Mouse (Mus musculus) CD4-positive, CD25-positive, alpha-beta regulatory T cell, adult 2 months (primary cell): ENCODE measurements around the gene Pax5.
"Not testable (repeated sequence)": the region's sequence is repeated elsewhere in the genome, so short reads cannot be mapped to it uniquely, and the experiment has no call there.

Experiments used
- DNase-seq: peaks from one replicate; pipeline ENCODE4 v3.0.0-alpha.2; 2012; ENCODE audit warnings: low read depth, low spot score

Pax5 gene

DNA sequence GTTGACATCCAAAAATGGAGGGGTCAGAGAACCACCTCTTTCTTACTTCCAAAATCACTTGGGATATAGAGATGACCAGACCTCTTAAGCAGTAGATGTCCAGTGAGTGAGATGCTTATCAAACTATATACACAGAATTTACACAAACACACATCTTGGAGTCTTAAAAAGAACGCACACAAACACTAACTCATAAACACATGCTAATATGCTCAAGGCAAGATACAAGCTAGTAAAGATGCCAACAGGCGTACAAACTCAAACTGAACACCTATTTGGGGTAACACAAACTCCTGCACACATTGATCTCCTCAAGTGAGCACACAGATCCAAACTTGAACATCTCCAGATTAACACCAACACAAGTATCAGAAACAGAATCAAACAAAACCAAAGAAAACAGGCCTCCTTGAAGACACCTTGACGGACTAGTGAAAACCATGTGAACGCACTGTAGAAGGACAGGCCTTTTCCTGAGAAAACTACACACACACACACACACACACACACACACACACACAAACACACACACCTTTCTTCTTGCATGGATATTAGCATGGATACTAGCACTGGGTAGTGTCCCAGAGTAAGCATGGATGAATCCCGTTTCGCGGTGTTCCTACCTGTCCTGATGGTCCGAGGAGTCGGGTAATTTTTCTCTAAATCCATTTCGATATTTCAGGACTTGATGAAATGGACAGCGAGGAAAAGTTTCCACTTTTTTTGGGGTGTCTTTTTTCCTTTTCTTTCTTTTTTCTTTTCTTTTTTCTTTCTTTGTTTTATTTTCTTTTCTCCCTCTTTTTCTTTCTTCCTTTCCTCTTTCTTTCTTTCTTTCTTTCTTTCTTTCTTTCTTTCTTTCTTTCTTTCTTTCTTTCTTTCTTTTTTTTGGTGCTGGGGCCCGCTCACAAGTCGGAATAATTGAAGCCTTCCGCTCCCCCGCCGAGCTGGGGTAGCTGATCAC, at the start of gene Pax5:
Pax5 (minus strand) TSS at position 748 of the 961 bp plus-strand sequence.
- DNase-seq: no peak

DNA sequence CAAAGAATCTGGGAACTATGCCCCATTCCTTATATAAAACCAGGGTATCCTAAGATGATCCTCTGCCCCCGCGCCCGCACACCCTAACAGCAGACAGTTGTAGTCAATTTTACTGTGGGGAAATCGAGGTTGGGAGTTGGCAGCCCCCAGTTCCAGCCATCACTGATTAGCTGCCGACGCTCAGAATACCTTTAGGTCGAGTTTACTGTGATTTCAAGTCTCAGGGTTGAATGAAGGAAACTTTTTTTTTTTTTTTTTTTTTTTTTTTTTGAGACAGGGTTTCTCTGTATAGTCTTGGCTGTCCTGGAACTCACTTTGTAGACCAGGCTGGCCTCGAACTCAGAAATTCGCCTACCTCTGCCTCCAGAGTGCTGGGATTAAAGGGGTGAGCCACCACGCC, 46.8 kb upstream of the Pax5 start:
- DNase-seq: not testable (repeated sequence)

DNA sequence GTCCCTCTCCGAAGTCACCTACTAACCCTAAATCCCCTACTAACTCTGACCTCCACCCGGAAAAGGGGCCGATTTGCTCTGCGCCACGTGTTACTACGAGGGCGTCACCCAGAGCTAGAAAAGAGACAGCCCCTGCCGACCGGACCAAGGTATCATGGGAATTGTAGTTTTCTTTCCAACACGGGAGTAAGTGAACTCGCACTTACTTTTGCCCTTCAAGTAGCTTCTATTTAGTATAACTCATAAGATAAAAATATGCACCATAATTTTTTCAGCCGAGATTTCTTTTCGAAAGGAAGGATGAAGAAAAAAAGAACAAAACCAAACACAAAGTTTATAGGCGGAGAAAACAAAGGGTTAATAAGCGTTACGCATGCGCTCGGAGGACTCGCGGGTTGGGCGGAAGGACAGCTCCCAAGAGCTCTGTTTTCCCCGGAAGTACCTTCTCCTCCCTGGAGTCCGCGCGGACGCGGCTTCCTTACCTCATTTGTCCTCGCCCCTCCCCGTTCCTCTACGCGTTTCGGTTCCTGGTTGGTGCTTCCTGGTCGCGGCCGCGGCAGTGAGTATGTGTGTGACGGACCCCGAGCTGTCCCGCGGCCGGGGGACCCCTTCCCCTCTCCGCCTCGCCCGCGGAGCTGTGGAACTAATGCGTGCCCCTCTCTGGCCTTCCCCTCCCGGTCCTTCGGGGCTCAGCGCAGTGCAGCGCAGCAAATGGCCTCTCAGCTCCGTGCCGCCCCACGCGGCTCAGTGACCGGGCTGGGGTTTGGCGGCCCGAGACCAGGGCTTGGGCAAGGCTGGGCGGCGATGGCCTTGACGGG, 46.1 kb upstream of the Pax5 start:
- DNase-seq: peak; percentile 93

DNA sequence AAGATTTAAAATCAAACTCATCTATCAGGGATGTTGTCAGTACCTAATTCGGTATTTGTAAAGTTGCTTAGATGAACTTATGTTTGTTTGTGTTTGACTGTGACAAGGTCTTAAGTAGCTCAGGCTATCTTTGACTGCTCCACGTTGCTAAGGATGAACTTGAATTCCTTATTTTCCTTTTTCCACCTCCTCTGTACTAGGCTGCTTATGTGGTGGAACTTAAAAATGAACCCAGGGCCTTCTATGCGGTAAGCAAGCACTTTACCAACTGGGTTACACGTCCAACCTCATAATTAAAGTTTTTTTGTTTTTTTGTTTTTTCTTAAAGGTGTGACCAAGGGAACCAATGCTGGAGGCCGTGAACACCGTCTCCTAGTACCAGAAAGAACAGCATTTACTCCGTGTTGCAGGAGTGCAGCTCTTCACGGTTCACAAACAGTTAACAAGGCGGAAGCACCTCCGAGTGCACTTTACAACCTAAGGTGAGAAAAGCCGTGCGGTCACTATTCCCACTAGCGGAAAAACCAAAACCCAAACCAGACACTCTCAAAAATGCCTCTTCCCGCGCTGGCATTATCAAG, 45.4 kb upstream of the Pax5 start, which contains the start of gene Zcchc7:
Zcchc7 (plus strand) TSS at position 325 of the 581 bp plus-strand sequence.
- DNase-seq: no peak

DNA sequence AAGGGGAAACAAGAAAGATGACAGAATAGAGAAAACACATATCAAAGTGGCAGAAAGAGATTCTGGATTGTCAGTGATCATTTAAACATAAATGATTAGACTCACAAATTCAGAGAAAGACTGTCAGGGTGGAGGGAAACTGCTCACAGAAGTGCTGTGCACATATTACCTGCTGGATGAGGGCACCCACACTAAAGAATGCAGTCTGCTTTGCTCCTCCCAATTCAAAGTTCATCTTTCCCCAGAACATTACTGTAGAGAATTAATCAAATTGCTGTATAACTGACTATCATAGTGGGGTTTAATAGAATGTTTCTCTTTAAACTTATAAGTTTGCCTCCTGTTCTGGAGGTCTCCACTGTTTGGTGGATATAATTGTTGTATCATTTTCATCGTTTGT, 30.2 kb upstream of the Pax5 start:
- DNase-seq: no peak

DNA sequence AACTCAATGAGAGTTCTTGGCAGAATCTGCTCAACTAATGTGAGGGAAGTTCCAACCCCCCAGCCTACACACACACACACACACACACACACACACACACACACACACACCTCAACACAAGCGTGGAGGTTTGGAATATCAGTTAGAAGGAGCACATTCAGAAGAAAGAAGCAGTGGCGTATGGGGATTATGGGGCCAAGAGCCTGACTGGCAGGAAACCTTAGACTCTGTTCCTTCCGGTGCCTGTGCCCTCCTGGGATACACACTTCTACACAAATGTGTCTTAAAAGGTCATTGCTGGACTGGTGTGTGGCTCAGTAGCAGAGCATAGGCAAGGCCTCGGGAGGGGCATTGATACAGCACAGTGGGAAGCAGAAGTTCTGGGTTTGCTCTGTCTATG, 10.9 kb upstream of the Pax5 start:
- no peak for DNase-seq

DNA sequence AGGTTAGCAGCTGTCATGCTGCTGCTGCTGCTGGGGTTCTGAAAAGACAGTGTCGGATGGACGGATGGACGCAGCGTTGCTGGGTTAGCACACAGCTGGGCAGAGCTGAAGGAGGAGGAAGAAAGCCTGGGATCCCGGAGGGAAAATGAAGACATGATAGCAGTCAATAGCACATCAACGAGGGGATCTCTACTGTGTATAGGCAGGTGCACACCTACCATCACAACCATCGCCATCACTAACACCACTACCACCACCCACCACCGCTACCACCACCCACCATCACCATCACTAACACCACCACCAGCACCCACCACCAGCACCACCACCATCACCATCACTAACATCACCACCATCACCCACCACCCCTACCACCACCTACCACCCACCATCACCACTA, 9.8 kb upstream of the Pax5 start:
- DNase-seq: no peak

DNA sequence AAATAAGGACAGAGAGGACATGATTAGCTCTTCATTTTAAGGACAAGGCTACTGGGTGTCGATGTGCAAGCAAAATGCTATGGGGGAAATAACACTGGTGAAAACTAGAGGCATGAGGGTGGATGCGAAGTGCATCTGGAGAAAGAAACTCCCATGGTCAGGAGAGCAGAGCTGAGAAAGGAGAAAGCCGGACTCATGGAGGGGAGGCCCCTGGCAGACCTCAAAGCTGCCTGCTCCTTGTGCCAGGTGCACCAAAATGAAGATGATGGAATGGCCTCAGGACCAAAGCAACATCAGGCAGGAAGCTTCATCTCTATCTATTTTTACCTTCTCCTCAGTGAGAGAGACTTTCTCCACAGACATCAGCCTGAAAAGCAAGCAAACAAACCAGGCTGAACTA, 7.4 kb upstream of the Pax5 start:
- no peak for DNase-seq

DNA sequence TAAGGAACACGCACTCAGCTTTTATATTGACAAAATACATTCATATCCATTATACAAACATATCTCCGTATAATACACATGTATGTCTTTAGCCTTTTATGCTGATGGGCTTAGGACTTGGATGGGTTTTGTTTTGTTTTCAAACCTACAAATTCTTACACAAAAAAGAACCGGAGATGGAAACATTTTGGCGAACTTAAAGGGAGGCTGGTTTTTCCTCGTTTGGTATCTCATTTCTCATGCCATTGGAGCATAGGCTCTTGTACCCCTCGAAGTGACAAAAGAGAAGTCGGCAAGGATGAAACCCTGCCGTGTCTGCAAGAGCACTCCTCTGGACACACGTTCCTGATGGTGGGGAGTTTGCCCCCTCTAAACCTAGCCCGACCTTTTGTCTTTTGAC, 6.1 kb upstream of the Pax5 start:
- no peak for DNase-seq

DNA sequence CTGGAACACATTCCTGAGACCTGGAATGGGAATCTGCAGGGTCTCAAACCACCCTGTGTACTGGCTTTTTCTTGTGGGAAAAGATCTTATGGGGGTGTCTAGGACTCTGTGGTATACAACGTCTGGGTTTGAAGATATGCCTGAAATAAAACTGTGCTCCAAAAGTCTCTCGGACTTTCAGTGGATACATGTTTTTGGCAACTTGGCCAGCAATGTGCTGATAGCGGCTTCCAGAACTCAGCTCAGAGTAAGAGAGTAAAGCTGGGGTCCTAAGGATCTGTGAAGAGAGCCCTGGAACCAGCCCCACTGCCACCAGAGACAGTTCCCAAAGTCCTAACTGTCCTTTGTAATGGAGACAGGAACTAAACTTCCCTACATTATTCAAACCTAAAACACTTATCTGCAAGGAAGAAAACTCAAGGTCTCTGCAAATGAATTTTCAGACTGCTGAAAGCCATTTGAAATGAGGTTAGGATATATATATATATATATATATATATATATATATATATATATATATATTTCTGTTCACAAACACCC, 5.4 kb upstream of the Pax5 start:
- DNase-seq: no peak

DNA sequence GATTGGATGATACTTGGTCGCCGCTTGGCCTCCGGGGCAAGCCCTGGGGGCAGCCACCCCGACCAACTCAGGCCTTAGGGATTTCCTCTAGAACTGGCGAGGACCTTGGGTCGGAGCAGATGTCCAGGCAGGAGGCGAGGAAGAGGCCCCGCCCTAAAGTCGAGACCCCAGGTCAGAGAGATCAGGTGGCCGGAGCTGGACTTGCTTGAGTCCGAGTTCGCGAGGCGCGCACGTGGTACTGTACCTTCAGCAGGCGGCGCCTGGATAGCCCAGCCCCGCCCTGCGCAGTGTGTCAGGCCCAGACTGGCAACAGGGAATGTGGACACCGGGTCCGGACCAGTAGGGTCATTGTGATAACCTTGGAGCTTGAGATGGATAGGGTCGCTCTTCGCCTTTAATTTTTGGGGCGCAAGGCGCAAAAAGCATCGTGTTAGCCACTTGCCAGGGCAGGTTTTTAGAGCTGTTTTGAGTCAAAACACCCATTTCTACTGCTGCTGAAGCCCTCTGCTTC, 3.9 kb upstream of the Pax5 start:
- no peak for DNase-seq

DNA sequence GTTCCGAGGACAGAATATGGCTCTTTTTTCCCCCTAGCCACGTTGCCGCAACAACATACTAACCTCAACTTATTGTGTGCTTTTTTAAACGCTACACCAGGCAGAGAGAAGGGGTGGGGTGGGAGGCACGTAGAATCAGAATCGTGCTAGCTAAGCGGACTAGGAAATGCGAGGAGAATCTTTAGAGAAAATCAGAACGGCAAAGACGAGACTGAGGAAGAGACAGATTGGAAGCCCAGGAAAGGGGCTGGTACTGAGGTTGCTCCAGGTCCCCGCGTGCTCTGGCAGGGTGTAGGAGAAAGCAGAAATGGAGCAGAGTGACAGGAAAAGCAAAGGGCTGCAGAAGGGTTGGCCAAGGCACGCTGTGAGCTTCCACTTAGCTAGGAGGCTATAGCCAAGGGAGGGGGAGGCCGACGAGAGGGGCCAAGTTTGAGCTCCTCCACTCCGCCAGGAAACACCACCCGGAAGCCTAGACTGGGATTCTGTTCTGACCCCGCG, 3.3 kb upstream of the Pax5 start:
- no peak for DNase-seq

DNA sequence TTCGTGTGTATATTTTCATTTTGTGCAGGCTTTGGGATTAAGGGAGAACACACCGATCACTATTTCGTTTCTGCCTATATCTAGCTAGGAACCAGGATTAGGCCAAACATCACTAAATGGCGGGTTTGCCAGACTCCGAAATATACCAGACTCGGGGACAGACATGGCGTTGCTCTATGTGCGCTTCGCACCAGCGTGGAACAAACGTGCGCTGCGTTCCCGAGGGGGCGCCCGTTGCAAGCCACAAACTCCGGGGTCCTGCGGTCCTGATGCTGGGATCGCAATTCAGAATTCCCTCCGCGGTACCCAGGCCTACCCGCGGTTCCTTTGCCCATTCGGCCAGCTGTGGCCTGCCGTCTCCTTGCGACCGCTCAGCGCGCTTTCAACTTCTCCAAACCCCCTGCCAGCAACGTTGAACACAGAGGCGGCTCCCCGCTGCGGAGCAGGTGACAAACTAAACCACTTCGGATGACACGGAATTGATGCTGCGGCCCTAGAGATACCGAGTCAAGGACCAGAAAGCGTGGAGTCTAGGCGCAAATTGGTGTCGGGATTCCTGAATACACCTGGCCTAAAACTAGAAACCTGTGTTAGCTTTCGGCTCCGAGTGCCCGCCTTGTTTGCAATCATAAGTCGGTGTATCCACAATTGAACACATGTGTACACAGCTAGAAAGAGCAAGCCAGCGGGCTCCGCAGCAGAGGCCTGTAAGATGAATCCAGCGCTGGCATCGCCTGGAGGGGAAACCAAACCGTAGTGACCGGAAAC, 2.7 kb upstream of the Pax5 start:
- DNase-seq: no peak

DNA sequence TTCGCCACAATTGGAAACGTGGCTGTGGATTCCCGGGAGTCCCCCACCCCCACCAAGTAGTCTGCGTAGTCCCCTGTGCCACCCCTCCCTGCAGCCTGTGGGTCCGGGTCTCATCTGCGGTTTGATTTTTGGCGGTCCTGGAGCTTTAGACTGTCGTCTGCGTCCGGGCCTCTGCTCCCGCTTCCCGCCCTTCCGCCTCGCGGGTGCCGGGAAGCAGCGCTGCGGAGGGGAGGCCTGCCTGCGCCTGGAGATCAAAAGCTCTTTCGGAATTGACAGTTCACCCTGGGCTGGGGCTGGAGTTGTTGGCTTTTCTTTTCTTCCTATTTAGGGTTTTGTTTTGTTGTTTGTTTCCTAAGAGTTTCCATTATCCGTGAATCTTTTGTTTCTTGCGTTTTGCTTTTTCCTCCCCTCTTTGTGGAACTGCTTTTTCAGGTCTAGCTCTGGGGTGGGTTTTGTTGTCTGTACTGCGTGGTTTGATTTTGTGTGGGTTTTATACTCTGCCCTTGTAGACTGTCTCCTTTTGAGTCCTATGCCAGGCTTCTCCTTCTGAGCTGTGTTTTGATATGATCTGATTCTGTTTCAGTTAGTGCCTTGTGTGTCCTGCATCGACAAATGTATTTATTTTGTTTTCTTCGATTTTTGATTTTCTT, 1.9 kb upstream of the Pax5 start:
- DNase-seq: no peak

DNA sequence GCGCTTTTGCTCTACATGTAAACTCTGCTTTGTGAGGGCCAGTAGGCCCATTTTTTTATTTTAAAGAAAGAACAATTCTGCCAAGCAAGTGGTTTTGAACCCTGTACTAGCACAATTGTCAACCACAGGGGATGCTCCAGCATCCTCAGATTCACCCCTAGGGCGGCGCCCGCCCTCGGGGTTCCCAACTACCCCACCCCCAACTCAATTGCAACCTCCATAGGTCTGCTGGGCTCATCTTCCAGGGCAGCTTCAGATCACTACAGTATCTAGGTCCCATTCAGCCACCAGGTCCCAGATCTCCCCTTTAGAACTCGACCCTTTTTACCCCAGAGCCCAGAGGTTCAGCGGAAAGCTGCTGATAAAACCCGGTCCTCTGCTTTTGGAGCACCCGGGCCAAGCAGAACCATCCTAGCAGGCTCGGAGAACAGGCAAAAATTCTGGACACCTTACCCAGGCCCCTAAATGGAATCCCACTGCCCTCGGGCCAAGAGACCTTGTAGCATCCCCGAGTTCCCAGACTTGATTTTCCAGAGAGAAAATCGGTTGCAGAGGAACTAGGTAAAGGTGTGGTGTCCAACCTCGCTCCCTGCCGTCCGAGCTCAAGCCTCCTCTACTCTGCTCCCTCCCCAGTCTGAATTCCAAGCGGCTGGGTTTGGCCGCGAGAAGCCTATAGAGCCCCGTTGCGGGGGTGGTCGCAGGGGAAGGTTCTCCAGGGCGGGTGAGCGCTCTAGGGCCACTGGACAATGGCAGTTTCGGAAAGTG, 1.0 kb upstream of the Pax5 start:
- DNase-seq: no peak

DNA sequence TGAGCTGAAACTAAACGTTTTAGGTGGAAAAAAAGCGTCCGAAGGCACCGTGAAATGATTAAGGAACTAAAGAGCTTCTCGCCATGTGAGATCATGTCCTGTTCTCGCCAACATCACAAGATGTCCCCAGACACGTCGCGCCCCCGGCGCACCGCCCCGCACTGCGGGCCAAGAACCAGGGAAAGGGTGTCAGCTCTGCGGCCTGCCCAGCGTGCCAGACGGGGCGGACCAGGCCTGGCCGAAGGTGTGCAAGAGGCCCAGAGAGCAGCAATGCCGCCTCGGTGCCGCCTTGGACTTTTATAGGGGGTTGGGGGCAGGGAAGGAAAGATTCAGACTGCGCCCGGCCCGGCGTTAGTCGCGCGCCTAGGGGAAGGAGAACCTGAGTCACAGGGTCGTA, 412 bp upstream of the Pax5 start:
- DNase-seq: no peak

DNA sequence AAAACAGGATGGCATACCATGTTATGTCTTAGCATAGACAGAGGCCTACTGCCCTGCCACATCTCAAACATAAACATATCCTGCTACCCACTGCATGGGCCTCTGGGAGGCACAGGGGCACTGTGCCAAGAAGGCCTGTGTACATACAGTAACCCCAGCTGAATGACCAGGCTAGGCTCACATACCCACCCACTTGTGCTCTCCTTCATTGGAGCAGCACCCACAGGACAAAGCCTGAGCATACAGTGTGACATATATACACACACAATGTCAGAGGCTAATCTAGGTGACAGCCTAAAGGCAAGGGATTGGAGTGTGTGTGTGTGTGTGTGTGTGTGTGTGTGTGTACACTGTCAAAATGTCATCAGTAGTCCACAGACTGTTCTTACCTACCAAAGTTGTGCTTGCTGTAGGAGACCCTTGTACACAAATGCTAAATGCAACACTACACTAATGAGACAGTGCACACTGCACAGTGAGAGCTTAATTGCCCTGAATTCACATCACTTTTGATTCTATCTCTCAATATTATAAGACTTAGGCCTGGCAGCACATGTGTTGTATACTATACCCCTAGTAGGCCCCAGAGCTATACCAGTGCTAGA, 1.1 kb downstream of the Pax5 start:
- no peak for DNase-seq

DNA sequence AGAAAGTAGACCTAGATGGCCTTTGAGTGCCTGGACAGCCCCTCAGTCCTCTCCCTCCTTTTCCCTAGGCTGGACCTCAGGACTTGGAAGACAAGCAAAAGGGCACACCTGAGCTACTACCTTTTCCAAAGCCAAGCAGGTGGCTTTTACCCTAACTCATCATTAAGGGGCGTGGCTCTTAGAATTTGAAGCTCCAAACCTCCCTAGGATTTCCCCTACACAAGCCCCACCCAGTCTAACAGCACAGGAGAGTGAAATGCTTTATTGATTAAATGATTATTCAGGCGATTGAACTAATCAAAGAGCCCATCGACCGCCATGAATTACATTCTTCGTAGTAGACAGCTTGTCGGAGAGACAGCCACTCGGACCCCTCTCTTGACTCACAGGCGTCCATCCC, 2.0 kb downstream of the Pax5 start:
- DNase-seq: no peak

DNA sequence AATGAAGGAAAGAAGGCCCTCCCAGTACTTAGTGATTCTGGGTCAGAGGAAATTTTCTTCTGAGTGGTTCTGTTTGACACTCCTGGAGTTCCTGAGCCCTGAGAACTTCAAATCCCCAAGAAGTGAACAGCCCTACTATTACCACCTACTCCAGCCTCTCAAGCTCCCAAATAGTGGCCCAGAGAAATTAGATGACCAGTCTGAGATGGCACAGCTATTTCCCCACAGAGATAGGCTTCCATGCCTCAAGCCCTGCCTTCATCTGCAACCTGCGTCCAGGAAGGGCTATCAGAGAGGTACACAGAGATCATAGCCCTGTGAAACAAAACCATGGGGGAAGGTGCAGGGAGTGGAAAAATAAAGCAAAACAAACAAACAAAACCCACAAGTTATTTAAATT, 3.4 kb downstream of the Pax5 start:
- DNase-seq: no peak
